Mouse (Mus musculus): Measurements from ENCODE around the gene I0C0044D17Rik.

The I0C0044D17Rik gene

GRCm38 (mm10) chr4:98826701-98827100 is 3.1 kb upstream of the I0C0044D17Rik start:
- no peak for DNase-seq

- no peak for DNase-seq
These were observed 593 bp downstream of the I0C0044D17Rik start for GRCm38 (mm10) chr4:98823047-98823446.

- DNase-seq, result no peak
These were observed 1.2 kb downstream of the I0C0044D17Rik start for GRCm38 (mm10) chr4:98822478-98822877.

DNA sequence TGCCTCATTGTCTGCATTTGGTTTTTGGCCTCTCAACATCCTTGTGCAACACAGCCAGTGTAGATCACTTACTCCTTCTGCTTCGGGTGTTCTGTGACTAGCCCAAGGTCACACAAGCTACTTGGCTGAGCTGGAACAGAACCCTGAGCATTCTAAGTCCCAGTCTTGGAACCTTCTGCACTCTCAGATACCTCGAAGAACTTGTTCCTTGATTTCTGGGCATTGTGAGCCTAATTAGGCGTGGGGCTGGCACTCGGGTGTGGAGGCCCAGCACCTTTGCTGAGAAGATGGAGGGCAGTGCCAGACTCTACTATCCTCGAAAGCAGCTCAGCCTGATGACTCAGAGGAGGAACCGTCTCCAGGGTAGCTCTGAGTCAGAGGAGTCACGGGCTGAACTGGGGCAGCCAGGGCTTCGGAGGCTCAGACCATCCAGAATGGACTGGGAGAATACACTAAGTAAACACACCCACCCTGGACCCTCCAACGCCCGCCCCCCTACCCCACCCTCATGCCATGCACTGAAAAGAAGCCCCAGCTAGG is 4.4 kb downstream of the I0C0044D17Rik start:
- DNase-seq, result no peak

DNA sequence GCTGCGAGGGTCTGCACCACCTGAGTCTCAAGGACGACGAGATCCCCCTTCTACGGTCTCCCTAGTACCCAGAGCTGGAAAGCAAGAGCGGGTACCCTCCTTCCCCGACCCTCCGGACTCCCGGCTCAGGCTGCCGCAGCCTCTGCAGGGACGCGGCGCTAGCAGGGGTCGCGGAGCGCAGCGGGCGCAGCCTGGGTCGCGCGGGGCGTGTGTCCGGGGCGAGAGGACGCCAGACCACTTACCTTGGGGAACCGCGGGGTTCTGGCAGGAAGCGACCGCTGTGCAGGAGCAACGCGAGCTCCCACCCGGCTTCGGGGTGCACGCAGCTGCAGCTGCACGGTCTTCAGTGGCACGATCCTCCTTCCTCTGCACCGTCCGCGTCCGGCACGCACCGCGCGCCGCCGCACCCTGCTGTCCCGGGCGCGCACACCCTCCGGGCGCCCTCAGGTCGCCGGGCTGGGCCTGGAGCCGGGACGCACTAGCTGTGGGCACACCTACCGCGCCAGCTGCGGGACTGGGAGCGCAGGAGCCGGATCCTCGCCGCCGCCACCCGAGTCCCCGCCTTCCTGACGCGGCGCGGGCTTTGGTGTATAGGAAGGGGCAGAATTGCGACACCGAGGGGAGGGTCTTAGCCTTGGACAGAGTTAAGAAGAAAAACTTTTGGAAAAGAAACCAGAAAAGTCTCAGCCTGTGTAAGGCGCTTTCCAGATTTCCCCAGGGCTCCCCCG is 6.3 kb downstream of the I0C0044D17Rik start, which contains the start of gene Kank4:
TSS of gene Kank4 (minus strand) at position 354 of the 728 bp plus-strand sequence.
- DNase-seq, result peak; percentile 71 to 83

DNA sequence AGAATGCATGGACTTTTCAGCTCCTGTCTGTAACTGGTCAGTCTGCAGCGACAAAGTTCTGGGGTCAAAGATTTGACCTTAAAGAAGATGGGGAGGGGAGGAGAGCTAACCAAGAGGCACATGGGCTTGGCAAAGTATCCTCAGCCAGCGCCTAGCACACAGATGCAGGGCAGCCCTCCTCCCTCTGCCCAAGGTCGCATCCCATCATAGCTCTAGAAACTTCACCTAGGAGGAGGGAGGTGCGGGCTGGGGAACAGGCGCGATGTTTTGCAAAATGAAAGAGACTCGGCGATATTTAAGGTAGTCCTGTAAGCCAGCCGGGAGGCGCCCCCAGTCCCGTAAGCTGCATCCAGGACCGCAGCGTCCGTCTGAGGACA is 6.8 kb downstream of the I0C0044D17Rik start:
- no peak for DNase-seq

- DNase-seq, result peak in 1 of 2 experiments; percentile 47
These were observed 17.3 kb downstream of the I0C0044D17Rik start for GRCm38 (mm10) chr4:98806306-98806705.

DNA sequence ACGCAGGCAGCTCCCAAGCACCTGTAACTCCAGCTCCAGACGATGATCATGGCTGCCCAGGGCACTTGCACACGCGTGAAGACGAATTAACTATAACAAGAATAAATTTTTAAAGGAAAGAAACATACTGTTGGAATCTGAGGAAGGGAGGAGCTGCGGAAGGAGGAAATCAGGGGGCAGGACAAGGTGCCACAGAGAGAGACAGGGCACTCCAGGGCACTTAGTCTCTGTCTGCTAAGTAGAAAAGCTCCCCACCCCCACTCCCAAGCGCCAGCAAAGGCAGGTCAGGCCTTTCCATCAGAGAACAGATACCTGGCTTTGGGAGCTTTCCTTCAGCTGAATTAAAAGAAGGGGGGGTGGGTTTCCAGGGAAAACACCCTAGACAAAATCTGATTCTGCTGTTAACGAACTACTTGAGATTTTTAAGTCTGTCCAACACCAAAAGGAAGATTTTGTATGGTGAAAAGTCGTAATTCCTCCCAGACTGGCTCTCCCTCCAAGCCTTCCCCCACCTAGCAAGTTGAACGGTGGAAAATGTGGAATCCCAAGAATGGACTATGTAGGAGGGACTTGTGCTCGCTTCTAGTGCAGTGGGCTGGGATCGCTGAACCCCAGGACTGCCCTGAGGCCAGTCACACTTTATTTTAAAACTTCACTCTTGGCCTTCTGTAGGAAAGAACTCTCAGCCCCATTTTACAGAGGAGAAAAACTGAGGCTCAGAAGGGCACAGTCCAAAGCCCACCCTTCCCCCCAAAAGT is 18.2 kb downstream of the I0C0044D17Rik start:
- DNase-seq, result no peak

- no peak for DNase-seq
These were observed 19.0 kb downstream of the I0C0044D17Rik start for GRCm38 (mm10) chr4:98804476-98805134.

GRCm38 (mm10) chr4:98801775-98802174 is 21.9 kb downstream of the I0C0044D17Rik start:
- no peak for DNase-seq

- DNase-seq, result peak; percentile 8 to 41
These were observed 22.8 kb downstream of the I0C0044D17Rik start for GRCm38 (mm10) chr4:98800824-98801223.

DNA sequence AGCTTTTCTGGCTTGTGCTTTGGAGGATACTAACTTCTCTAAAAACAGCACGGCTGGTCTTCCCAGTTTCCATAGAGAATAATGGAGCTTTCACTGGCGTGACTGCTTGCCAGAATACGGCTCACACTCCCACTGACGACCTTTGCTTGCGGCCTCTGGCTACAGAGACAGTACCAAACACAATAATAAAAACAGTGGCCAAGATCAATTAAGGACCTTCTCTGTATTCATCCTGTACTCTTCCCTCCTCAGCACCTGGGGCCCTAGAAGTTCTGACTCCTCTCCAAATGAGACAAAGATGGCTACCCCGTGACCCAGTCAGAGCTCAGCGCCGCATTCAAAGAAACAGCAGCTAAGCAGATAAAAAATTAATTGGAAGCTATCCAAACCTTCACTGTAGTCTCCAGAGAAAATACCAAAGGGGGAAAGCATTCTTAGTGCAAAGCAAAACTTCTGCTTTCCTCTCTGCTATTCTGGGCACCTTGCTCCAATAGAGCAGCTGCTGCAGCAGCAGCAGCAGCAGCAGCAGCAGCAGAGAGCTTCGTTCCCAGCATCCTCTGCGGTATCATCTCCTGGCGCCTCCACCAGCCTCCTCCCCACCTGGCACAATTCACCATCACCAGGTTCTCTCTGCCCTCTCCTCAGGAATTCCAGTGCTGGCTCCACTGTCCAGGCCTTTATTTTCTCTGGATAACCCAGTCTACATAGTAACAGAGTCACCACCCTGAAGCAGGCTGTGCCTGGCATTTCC is 26.9 kb downstream of the I0C0044D17Rik start:
- DNase-seq, result peak; percentile 17 to 57

- no peak for DNase-seq
These were observed 28.4 kb downstream of the I0C0044D17Rik start for GRCm38 (mm10) chr4:98795241-98795640.

DNA sequence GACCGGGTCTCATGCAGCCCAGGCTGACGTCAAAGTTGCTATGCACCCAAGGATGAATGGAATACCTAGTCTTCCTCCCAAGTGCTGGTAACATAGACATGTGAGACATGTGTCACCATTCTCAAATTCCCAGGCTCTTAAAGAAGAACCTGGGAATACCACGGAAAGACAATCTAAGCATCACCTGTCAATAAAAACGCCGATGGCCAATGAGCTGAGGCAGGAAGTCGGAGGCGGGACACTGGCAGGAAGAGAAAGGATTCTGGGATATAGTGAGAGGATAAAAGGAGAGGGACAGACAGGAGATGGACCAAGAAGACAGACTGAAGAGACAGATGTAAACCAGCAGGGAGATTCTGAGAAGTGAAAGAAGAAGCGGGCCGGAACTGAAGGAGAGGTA is 30.2 kb downstream of the I0C0044D17Rik start:
- no peak for DNase-seq

DNA sequence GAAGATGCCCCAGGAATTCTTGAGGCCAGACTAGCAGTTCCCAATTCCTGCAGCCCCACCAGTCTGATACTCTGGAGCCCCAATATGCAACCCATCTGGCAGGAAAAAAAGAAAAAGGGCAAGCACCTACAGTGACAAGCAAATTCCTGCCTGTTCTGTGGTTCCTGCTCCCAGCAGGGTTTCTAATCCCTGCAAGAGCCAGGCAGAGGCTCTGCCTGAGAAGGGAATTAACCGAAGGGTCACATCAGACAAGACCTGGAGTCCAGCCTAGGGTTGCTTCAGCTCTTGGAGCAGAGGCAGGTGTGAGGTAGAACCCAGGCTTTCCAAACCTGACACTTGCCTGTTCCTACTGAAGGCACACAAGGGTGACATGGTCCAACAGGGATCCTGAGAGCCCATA is 32.9 kb downstream of the I0C0044D17Rik start:
- DNase-seq, result no peak

DNA sequence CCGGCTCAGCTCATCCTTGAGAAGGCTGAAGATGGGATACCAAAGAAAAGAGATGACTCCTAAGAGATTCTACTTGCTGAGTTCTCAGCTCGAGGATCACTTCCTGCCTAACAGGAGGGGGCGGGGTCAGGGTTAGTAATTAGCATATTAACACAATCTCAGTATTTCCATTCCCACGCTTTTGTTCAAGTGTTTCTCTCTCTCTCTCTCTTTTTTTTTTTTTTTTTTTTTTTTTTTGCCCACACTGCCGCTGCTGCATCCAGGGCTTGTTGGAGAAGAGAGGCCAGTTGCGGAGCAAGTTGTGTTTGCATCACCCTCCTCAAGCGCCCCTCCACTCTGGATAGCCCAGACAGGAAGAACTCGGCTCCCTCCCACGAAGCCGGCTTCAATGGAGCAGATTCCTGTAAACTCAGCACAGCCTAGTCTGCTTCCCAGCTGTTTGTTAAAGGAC is 33.8 kb downstream of the I0C0044D17Rik start:
- peak; percentile 21 to 43 for DNase-seq

DNA sequence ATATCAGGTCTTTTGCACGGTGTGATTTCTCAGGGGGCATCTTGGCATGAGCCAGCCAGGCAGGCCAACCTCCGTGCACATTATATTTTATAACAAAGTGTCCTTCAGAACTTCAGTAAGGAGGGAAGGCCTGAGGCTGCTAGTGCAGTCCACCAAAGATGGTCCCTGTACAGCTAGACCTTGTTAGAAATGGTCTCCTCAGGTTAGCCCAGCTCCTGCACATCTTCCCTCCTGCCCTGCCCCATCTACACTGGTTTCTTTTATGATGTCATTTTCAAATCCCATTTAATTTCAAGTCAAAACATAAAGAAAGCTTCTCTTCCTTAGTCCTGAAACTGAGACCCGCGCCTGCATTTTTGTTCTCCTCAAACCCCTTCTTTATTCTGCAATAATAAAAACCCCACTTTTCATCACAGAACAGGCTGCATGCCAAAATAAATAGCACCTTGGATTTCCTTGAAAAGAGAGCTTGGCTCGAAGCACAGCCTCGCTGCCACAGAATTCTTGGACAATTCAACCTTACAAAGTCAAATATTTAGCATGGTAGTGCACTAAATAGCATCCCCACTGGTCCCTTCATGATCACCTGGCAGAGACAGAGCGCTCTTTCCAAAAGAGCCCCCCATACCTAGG is 34.4 kb downstream of the I0C0044D17Rik start:
- no peak for DNase-seq

DNA sequence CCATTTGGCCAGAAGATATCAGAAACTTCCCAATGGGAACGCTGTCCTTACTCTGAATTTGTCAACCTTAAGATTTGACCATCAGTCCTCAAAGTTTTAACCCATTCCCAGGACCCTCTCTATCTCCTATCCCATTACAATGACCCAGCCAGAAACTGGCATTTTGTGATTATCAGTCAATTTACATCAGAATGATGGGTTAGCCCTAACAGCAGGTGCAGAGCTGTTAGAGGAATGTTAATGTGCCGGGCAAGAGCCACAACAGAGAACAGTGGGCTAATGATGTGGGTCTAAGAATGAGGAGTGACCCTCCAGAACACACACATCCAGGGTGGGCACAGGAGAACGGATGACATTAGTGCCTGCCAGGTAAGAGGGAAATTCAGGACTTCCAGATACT is 37.4 kb downstream of the I0C0044D17Rik start:
- DNase-seq, result no peak

GRCm38 (mm10) chr4:98785851-98786250 is 37.8 kb downstream of the I0C0044D17Rik start:
- no peak for DNase-seq

DNA sequence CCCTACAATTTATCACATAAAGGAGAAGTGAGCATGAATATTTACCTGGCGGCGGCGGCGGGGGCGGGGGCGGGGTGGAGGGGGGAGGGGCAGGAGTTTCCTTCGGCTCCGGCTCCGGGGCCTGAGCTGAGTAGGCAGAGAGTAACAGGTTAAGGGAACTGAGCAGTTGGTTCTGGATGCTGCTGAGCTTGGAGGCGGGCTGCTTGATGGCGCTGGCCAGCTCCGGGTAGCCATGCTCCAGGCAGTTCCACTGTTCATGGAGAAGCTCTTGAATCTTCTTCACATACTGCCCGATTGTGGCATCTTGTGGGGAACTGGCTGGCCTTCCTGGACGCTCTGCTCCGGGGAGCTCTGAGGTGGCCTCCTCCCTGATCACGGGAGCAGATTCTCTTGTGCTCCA is 45.4 kb downstream of the I0C0044D17Rik start:
- no peak for DNase-seq

- no peak for DNase-seq
These were observed 46.2 kb downstream of the I0C0044D17Rik start for GRCm38 (mm10) chr4:98777464-98777863.
